Mouse (Mus musculus) spleen, postnatal 4 days (tissue): Measurements from ENCODE around the gene Pfdn2.
"Not testable (repeated sequence)": the region's sequence is repeated elsewhere in the genome, so short reads cannot be mapped to it uniquely, and the experiment has no call there.

Experiments used
- DNase-seq, 2 experiments: peaks; one replicate each; pipeline ENCODE4 v3.0.0; 2022; ENCODE audit warnings: low spot score in 2 of 2

Pfdn2 gene

DNA sequence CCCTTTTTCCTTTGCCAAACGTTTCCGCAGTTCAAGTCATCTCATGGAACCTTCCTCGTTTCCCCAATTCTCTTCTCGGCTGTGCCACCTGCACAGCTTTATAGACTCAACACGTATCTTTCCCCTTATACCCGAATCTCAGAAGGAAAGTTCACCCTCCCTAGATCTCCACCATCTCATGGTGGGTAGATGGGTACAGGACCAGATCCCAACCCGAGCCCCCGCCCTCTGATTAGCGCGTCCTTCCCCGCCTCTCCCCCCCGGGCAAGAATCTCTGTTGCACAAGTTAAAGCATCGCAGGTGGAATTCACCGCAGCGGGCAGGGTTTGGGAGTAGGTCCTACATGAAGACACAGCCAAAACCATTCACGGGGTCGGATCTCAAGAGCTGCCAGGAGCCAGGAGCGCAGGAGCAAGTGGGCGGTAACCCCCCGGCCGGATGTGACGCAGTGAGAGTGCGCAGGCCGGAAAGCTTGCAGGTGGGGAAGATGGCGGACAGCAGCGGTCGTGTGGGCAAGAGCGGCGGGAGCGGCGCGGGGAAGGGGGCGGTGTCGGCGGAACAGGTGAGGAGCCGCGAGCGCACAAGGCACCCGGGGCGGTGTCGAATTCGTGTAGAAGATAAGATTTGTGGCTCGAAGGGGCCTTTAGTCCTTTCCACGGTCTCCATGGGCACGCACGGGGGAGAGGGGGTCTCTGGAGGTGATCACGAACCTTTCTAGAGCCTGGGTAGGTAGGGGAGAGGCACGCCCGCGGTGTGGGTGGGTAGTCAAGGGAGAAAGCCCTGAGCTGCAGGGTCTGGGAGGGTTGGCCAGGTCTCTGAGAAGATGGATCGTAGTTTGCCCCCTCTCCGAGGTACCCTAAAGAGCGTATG, at the start of gene Pfdn2, which contains the start of gene Nit1:
Pfdn2 (plus strand) TSS at position 446 of the 870 bp plus-strand sequence.
Nit1 (minus strand) TSS at position 422 of the 870 bp plus-strand sequence.
- DNase-seq, result peak; percentile 88 to 94

DNA sequence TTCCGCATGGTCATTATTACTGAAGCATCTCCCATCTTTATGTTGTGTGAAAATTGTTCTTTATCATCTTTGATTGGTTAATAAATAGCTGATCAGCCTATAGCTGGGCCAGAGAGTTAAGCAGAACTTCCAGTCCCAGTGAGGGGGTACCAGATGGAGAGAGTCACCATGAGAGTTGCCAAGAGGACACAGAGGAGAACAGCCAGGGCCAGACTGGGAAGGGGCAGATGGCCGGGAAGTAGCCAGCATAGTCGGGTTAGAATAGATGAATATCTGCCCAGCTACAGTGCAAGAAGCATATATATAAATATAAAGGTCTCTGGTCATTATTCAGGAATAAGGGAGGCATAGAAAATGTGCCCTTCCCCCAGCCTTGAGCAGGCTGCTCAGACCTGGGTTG, 47.2 kb upstream of the Pfdn2 start:
- DNase-seq, result no peak

DNA sequence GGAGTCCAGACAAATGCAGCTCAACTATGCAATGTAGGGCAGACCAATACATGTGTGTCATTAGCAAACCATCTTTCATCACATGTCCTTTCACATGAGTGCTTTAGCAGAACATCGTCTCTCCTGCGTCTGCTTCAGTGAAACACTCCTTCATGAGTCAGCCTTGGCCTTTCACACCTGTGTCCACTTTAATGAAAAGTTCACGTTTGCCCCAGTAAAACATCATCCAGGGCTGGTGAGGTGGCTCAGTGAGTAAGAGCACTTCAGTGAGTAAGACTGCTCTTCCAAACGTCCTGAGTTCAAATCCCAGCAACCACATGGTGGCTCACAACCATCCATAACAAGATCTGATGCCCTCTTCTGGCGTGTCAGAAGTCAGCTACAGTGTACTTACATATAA, 39.3 kb upstream of the Pfdn2 start:
- DNase-seq, result not testable (repeated sequence)

DNA sequence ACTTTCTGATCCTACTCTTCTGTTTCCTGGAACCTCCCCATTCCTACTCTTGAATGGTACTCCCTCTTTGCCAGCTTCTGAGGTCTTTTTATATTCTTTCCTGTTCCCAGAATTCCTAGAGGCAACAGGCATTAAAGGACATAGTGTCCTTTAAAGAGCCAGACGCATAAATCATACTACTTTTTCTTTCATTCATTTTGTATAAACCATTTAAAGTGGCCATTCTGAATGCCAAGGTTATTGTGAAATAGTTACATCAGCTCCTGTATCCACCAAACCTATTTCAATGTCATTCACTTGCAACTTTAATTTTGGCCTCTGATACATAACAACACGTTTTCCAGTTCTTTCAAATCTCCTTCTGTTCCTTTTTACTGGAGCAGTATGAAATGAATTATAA, 36.1 kb upstream of the Pfdn2 start:
- no peak for DNase-seq

DNA sequence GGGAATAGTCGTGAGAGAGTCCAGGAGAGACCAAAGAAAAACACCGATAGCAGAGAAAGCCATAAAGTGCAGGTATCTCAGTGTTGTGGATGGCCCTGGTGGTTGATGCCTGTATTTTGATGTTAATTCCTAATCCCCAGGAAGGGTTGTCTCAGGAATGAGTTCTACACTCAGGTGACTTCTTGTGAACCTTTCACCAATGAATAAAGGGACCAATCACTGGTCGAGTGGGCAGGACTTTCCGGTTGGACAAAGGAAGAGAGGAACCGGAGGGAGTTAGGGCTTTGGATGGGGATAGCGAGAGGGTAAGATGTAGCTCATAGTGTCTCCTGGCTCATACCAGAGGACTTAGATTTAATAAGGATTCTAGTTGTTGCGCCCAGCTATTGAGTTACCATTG, 25.7 kb upstream of the Pfdn2 start:
- DNase-seq, result no peak

DNA sequence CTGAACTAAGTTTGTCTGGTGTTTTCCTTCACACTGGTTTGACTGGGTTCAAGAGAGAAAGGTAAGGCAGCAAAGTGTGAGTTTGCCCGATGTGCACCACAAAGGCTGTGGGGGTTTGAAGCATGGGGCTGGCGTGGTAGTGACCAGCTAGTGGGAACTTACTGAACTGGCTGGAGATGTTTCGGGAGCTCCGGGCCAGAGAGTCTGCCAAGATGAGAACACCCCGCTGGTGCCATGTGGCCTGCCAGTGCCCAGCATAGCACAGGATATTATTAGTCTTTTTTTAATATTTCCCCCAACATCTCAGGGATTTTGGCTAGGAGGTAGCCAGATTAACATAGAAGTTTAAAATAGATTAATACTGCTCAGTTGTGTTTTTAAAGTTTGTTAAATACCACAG, 25.3 kb upstream of the Pfdn2 start:
- no peak for DNase-seq

DNA sequence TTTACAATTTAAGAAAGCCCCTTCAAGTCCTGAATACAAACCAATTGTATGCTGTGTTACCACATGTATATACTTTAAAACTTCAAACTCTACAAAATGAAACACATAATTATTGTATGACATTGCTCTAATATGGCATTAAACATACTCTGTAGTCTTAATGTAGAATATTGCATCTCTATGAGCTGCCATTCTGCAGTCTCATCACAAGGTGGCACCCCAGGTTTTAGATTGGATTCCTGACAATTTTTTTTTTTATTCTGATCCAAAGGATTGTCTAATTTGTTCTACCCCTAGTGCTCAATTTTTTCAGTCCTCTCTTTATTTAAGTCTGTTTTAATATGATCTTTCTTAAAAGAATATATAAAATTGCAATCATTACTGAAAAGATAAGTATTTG, 24.1 kb upstream of the Pfdn2 start:
- no peak for DNase-seq

DNA sequence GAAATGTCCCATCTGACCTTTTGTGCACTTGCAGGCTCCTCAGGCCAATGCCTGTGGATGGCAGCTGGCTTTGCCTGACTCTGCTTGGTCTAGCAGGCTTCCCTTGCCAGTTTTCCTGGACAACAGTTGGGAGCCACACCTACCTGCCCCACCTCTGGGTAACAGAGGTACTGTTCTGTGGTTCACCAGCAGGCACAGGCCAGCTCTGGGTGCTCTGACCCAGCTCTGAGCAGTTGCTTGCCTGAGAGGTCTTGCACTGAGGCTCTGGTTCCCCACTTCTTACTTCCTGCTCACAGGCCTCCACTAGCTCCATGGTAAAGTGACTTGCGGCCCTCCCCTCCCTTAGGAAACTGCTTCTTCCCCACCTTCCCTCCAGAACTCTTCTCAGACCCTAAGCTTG, 23.5 kb upstream of the Pfdn2 start:
- DNase-seq, result no peak

DNA sequence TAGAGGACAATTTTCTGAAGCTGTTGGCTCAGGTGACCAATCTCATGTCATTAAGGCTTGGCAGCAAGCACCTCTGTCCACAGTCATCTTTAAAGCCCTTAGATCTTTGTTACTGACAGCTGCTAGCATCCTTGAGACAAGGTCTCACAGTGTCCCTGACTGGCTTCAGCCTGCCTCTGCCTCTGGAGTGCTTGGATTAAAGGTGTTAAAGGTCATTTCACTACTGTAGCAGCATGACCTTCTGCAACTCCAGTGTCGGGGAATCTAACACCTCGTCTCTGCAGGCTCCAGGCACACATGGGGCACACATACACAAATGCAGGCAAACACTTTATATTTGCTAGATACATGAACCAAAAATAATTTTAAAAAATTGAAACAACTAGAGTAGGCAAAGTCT, 19.9 kb upstream of the Pfdn2 start:
- DNase-seq, result no peak

DNA sequence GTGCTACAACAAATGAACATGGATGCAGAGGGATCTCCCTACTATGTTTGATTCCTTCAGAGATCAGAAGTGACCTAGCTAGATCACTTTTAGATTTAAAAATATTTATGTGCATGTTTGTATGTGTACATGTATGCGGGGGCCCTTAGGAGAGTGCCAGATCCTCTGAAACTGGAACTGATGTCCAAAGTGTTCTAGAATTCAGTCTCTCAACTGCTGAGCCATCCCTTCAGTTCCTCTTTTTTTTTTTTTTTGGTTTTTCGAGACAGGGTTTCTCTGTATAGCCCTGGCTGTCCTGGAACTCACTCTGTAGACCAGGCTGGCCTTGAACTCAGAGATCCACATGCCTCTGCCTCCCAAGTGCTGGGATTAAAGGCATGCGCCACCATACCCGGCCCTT, 18.9 kb upstream of the Pfdn2 start:
- not testable (repeated sequence) for DNase-seq

DNA sequence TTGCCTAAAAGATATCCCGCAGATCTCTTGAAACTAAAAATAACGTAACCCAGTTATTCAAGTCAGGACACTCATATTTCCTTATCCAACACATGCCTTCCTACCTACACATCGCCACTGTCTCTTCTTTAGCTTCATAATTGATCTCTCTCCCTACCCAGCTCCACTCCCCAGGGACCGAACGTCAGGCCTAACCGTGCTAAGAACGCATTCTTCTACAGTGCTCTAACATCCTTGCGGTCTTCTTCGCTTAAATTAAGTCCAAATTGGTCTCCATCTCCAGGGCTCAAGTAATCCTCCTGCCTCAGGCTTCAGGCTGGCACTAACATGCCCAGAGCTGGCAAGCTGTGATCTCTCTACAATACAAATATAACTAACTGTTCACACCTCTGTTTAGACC, 17.2 kb upstream of the Pfdn2 start:
- DNase-seq, result peak in 1 of 2 experiments; percentile 65

DNA sequence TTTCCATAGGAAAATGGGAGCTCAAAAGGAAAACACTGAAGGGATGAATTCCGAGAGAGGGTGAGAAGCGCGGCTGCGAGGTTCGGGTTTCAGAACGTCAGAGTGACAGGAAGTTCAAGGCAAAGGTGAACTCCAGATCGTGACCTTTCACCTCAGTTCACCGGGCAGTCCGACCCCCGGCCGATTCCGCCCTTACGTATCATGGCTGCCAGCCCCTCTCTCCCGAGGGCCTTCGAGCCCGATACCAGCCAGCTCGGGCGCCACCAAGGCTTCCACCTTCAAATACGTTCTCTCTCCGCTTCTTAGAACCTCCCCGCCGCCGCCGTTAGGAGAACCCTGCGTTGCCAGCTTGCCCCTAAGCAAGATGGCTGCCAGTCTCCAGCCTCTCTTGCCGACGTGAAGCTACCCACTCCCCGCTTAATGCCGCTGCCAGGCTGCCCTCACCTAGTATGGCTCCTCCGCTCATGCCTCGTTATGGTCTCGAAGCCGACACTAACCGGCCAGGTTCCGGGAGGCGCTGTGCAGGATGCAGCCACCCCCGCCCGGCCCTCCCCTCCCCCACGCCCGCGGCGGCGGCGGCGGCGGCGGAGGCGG, 16.5 kb upstream of the Pfdn2 start, which contains the start of gene Dedd:
Dedd (plus strand) TSS at position 307 of the 594 bp plus-strand sequence.
- DNase-seq, result peak; percentile 86 to 91

DNA sequence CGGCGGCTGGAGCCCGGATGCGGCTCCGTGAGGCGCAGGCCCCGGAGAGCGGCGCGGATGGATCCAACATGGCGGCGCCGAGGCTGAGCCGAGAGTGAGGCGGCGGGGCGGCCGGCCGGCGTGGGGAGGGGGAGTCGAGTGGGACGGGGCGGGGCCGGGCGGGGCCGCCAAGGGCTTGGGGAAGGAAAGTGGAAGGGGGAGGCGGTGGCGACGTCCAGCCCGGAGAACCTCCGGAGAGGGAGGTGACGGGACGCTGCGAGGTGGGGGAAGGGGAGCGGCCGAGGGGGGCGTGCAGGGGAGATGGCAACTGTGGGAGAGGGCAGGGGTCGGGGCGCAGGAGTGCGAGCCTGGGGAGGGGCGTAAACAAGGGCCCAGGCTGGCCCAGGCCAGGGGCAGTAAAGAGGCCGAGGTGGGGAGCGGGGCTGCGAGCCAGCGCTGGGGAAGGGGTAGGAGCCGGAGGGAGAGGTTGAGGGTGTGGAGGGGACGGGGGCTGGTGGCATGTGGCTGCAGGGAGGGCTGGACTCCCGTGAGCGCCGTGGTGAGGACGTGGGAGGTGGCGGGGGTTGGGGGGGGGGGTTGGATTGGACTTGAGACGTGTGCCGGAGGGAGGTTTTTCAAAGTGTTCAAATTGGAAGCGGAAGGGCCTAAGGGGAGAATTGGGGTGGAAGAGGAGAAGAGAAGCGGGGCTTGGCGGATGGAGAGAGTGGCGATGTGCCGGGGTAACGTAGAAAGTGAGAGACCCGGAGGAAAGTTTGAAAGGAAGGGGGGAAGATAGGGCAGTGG, 15.8 kb upstream of the Pfdn2 start:
- peak in 1 of 2 experiments; percentile 88 for DNase-seq

DNA sequence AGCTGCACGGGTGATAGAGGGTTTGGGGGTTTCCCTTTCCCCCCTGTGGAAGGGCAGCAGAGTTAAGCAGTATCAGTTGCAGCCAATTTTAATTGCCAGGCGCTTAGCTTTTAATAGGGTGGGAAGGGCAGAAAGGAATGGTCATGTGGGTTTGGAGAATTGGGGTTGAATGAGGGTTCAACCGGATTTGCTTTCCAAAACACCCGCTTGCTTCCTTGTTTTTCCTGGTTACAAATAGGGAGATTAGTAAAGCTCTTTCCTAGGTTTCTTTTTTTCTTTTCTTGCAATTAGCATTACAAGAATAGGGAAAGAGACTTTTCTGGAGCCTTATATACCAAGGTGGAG, 15.3 kb upstream of the Pfdn2 start:
- no peak for DNase-seq

DNA sequence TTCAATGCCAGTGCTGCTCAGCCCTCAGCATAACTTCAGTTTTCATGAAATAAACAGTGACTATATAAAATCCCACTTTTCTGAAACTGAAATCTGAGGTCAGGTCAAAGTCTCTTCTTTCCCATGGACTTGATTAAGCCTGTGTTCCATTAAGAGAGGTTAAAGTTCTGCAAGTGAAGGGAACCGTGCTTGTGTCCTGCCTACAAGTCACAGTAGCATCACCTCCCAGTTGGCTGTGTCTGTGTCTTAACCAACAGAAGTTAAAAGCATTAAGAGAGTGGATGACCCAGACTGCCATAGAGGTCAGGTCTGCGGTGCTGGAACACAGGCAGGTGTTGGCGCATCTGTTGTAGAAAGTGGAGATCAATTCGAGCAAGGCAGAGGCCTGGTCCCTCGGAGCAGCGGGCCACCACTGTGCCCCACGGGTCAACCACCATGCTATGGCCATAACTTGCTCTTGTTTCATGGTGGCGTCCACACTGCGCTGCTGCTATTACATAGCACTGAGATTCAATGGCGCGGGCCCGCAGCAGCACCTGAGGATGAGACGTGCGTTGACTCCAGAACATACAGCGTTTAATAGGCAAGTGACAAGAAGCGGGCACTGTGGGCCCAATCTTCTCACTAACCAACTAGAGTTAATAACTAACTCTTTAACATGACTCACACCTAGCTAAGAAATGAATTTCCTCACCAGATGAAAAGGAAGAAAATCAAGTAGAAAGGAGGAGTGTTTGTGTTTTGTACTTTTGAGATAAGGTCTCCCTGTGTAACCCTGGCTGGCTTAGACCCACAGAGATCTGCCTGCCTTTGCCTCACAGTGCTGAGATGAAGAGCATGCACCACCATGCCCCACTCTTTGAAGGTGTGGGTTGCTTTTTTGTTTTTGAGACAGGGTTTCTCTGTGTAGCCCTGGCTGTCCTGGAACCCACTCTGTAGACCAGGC, 2.9 kb upstream of the Pfdn2 start:
- DNase-seq, result no peak

DNA sequence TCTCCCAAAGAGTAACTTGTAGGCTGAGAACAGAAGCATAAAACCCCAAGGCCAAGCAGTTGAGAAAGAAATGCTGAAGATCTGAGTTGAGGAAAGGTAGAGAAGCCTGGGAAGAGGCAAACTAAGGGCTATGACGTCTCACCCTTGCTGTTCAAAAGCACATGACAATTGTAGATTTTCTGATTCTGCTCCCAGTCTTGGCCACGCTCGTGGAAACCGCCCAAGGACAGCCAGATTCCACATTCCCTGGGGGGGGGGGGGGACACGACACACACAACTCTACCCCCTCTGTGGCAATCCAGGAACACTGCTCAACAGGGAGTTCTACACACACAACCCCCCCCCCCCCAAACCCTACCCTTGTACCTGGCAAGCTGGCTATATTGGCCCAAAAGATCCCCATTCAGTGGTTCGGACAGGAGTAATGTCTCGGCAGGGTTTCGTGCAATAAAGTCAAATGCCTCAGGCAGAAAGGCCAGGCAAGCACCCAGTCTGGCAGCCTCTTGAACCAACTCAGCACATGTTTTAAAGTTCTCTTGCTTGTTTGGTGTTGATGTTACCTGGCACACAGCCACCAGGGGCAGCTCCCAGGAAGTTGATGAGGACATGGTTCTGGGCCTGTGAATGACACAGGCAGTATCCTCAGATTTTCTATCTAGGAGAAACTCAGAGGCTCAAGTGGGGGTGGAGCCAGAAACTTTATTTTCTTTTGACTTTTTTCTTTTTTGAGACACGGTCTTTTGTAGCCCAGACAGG, 1.4 kb upstream of the Pfdn2 start:
- no peak for DNase-seq

DNA sequence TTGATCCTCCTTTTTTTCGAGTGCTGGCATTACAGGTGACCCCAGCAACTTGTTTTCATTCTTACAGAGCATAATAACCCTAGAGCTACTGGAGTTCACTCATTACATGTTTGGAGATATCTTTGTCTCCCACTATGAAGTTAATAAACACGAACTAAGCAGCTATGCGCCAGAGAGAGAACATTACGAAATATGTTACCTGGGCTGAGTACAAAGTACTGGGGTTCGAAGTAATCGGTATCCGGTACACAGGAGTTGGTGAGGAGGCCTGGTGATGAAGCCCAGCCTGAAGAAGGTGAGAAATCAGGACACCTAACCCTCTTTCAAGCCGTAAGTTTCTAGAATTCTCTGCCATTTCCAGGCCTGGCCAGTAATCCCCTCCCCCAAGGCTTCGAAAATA, 755 bp upstream of the Pfdn2 start:
- no peak for DNase-seq

DNA sequence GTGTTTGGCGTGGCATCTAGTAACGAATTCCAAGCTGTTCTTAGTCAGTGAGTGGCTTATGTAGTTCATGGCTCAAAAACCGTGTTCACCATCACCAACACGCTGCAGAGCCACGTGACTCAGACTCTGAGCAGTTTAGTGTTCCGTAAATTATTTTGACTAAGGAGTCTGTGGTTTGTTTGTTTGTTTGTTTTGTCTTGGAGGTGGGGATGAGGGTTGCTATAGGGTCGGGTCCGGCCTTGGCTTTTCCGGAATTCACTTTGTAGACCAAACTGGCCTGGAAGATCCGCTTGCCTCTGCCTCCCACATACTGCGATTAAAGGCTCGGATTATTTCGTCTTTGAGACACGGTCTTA, 603 bp downstream of the Pfdn2 start:
- no peak for DNase-seq

DNA sequence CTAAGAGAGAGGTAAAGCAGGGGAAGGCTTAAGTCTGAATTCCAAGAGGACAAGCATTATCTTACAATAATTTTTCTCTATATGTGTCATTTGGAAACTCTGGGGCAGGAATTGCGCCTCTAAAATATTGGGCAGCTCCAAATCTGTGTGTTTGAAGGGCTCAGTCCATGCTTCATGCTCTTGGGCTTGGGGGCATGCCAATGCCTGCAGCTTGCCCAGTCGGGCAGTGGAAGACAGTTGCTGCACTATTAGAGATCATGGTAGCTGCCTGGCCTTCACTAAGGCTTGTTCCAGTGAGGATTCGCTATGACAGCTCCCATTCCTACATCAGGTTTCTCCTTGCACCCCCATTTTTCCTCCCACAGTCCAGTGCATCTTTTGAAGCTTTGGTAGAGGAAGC, 3.2 kb downstream of the Pfdn2 start:
- no peak for DNase-seq

DNA sequence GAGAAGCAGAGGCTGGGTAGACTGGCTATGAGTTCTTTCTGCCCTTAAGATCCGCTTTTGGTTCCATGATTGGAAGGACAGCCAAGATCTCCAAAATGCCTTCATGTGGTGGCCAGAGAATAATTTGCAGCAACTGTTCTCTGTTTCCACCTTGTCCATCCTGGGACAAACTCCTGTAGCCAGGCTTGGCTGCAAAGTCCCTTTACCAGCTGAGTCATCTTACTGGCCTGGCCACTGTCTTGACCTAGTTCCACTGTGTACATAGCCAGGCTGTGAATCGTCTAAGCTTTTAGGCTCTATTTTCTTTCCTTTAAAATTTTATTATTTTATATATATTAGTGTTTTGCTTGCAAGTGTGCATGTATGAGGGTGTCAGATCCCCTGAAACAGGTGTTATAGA, 3.7 kb downstream of the Pfdn2 start:
- no peak for DNase-seq
